8 mouse cellular contexts compared by ENCODE assay signal in the genomic region with DNA sequence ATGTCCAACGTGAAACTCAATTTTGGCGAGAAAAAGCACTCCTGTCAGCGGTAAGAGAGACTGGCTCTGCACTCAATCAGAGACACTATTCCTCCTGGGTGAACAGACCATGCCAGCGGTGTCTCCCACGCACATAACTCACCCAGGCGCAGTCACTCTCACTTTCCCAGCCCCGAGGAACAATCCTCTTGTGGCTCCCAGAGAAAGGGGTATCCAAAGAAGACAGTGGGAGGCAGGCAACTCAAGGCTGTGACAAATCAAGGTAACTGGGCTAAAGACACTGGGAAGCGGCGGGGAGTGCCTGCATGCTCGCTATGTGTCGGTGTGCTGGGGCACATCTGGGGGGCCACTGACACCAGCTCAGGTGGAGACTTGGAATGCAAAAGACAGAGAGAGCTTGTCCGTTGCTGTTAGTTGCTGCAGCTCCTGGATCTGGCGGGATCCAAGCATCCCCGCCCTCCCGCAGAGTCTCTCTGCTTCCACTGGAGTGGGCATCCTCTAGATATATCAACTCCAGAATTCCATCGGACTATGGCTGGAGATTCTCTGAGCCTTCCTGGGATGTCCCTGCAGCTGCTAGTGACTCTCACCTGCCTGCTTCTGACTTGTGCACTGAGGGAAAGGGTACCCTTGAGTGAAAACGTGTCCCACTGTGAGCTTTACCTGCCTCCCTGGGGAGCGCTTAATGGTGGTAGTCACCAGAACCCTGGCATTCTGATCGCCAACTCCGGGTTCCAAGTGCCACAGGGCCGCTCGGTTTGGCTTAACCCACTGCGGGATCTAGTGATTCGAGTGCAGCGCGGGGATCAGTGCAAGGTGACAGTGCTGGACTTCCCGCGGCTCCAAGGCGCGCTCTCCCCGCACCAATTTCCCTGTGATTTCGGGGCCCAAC. TPM values are rescaled to one million over a fixed set of nuclear protein-coding genes. Genes with fewer than 3 reads are reported as not detected.
DNase-seq lines count a peak whose midpoint lies in the region; ATAC-seq and TF ChIP-seq lines count a peak whose summit lies in the region.

Gene Frem3, plus strand, starts transcription at position 532 of the 892 bp plus-strand sequence.

- H3K27ac ChIP-seq in gastrocnemius, adult 2 months, result no peak within 1 kb of the TSS

- peak; percentile 37 for ATAC-seq in megakaryocyte progenitor cell, adult 5-6 weeks (replicated peaks; ENCODE audit: poor library complexity)

- TF ChIP-seq CTCF in gastrocnemius, adult 2 months (IDR thresholded peaks at IDR 0.05), result no peak

- H3K4me3 ChIP-seq in gastrocnemius, adult 2 months, result no peak within 1 kb of the TSS

- intact Hi-C loops in gastrocnemius, adult 2 months (cut with DNase I), result no loop called here

- peak; percentile 12 to 14 for DNase-seq in cerebellum, postnatal 10 days
- DNase-seq in cerebellum, postnatal 36 days, result no peak
- DNase-seq in right cerebral cortex, postnatal 4 days, result peak; percentile 5
- DNase-seq in right cerebral cortex, postnatal 10 days (ENCODE audit: low spot score in 2 of 2), result no peak
- DNase-seq in urinary bladder, postnatal 36 days (ENCODE audit: low spot score in 2 of 2), result no peak
- no peak for DNase-seq in thymus, postnatal 25 days
- no peak for DNase-seq in gastrocnemius, adult 2 months

RNA-seq across cellular contexts. Expression of gene Frem3, which starts in this region (rescaled TPM):
- total RNA-seq in megakaryocyte progenitor cell, adult 5-6 weeks (2015), result 0.02 TPM in 1 of 2 replicates, not detected in the other
- total RNA-seq in megakaryocyte progenitor cell, adult 5-6 weeks (2017), result not detected in 2 replicates
- total RNA-seq in gastrocnemius, adult 2 months (2021), result not detected

Comparison
In these comparisons a context has a peak if more than half of its experiments do, and no peak if none do; other contexts are left out.
1. DNase-seq: peak in cerebellum, postnatal 10 days (2 of 2) and right cerebral cortex, postnatal 4 days (single experiment); none in cerebellum, postnatal 36 days (0 of 2), right cerebral cortex, postnatal 10 days (0 of 2), urinary bladder, postnatal 36 days (0 of 2), thymus, postnatal 25 days (single experiment) and gastrocnemius, adult 2 months (single experiment).
2. Peak in ATAC-seq in megakaryocyte progenitor cell, adult 5-6 weeks; RNA of the gene not detected or under 1 TPM.